Mouse (Mus musculus) layer of hippocampus, adult 8-10 months (tissue): Measurements from ENCODE around the gene Ppm1l. TPM values are rescaled to one million over a fixed set of nuclear protein-coding genes. Genes with fewer than 3 reads are reported as not detected.
A peak's percentile ranks its signal among the peaks of the same experiment; 100 is the strongest.
"Not testable (repeated sequence)": the region's sequence is repeated elsewhere in the genome, so short reads cannot be mapped to it uniquely, and the experiment has no call there.

Source experiments
- DNase-seq, 2 experiments: peaks; one replicate each; pipeline ENCODE4 v3.0.0; 2022; ENCODE audit warnings: low spot score in 2 of 2
- total RNA-seq, 4 experiments: library from RNA; stranded (reverse); gene quantifications; 2 replicates each; pipeline ENCODE4 v1.2.4; 2022

The Ppm1l gene
- total RNA-seq, 4 experiments from 2014 or later = 49.6 to 54.8 (median 52.7) TPM

GRCm38 (mm10) chr3:69535486-69535885 lies 218.8 kb downstream of the Ppm1l start:
- DNase-seq = no peak

GRCm38 (mm10) chr3:69535941-69536647 lies 219.4 kb downstream of the Ppm1l start:
- DNase-seq = no peak

- peak; percentile 74 to 80 for DNase-seq
Measured at GRCm38 (mm10) chr3:69542962-69543361, 226.3 kb downstream of the Ppm1l start.

- DNase-seq = no peak
Measured at GRCm38 (mm10) chr3:69543730-69544129, 227.1 kb downstream of the Ppm1l start.

- DNase-seq = no peak
Measured at GRCm38 (mm10) chr3:69545017-69545416, 228.4 kb downstream of the Ppm1l start.

- no peak for DNase-seq
Measured at GRCm38 (mm10) chr3:69548704-69549455, 232.2 kb downstream of the Ppm1l start.

- DNase-seq = no peak
Measured at GRCm38 (mm10) chr3:69549602-69550001, 232.9 kb downstream of the Ppm1l start.

GRCm38 (mm10) chr3:69555511-69555910 lies 238.8 kb downstream of the Ppm1l start:
- DNase-seq = no peak

- no peak for DNase-seq
Measured at GRCm38 (mm10) chr3:69556092-69556778, 239.6 kb downstream of the Ppm1l start.

- no peak for DNase-seq
Measured at GRCm38 (mm10) chr3:69559316-69559974, 242.8 kb downstream of the Ppm1l start.

- no peak for DNase-seq
Measured at GRCm38 (mm10) chr3:69559975-69560330, 243.3 kb downstream of the Ppm1l start.

GRCm38 (mm10) chr3:69561686-69562085 lies 245.0 kb downstream of the Ppm1l start:
- DNase-seq = no peak

- DNase-seq = no peak
Measured at GRCm38 (mm10) chr3:69563406-69563805, 246.7 kb downstream of the Ppm1l start.

- DNase-seq = not testable (repeated sequence)
Measured at GRCm38 (mm10) chr3:69565586-69565985, 248.9 kb downstream of the Ppm1l start.

GRCm38 (mm10) chr3:69572561-69572960 lies 255.9 kb downstream of the Ppm1l start:
- no peak for DNase-seq

GRCm38 (mm10) chr3:69575577-69575976 lies 258.9 kb downstream of the Ppm1l start:
- no peak for DNase-seq

- no peak for DNase-seq
Measured at GRCm38 (mm10) chr3:69576715-69577114, 260.1 kb downstream of the Ppm1l start.

GRCm38 (mm10) chr3:69578791-69579190 lies 262.1 kb downstream of the Ppm1l start:
- no peak for DNase-seq

GRCm38 (mm10) chr3:69583798-69584197 lies 267.1 kb downstream of the Ppm1l start:
- no peak for DNase-seq

GRCm38 (mm10) chr3:69588101-69588760 lies 271.6 kb downstream of the Ppm1l start:
- DNase-seq = no peak

- DNase-seq = no peak
Measured at GRCm38 (mm10) chr3:69593426-69593825, 276.8 kb downstream of the Ppm1l start.
